Mouse (Mus musculus) testis, adult 2 months (tissue): ENCODE results near the gene Tstd2. TPM values are rescaled to one million over a fixed set of nuclear protein-coding genes. Genes with fewer than 3 reads are reported as not detected.

Experiments
- H3K27ac ChIP-seq: fragments of 200-500 bp; 2 replicates; pipeline ENCODE4 v1.5.1; 2012; ENCODE audit warnings: low read depth, low read length; ENCODE audit not compliant: control insufficient read depth, insufficient read depth
- H3K27me3 ChIP-seq: fragments of 200-500 bp; 2 replicates; pipeline ENCODE4 v1.6.1; 2012; ENCODE audit warnings: mild to moderate bottlenecking, low read length, moderate library complexity; ENCODE audit not compliant: control insufficient read depth, insufficient read depth
- H3K36me3 ChIP-seq: fragments of 200-500 bp; 2 replicates; pipeline ENCODE4 v1.6.1; 2012; ENCODE audit warnings: mild to moderate bottlenecking, low read length; ENCODE audit not compliant: control insufficient read depth, insufficient read depth
- H3K4me1 ChIP-seq: fragments of 200-500 bp; 2 replicates; pipeline ENCODE4 v1.6.1; 2012; ENCODE audit warnings: low read length; ENCODE audit not compliant: control insufficient read depth, insufficient read depth
- H3K4me3 ChIP-seq: fragments of 200-500 bp; 2 replicates; pipeline ENCODE4 v1.5.1; 2012; ENCODE audit warnings: low read depth, mild to moderate bottlenecking, low read length, moderate library complexity, mixed read lengths; ENCODE audit not compliant: control insufficient read depth
- CTCF ChIP-seq: fragments of 200-500 bp; IDR thresholded peaks from 2 replicates; pipeline ENCODE4 v1.5.1; 2012; ENCODE audit warnings: low read depth, mild to moderate bottlenecking, inconsistent platforms, low read length, moderate library complexity; ENCODE audit not compliant: control insufficient read depth, insufficient read depth, insufficient replicate concordance
- POLR2A ChIP-seq: fragments of 200-500 bp; IDR thresholded peaks from 2 replicates; pipeline ENCODE4 v1.6.1; 2012; ENCODE audit warnings: low read depth, mild to moderate bottlenecking, inconsistent platforms, low read length, moderate library complexity; ENCODE audit not compliant: control insufficient read depth
- polyA plus RNA-seq: library from polyadenylated mRNA; depleted of rRNA; stranded (reverse); fragments of >200 nt; gene quantifications from 2 replicates; pipeline ENCODE4 v1.2.3, GENCODE M21; 2012

The Tstd2 gene
- polyA plus RNA-seq, 1 experiment, result 7.9 TPM

DNA sequence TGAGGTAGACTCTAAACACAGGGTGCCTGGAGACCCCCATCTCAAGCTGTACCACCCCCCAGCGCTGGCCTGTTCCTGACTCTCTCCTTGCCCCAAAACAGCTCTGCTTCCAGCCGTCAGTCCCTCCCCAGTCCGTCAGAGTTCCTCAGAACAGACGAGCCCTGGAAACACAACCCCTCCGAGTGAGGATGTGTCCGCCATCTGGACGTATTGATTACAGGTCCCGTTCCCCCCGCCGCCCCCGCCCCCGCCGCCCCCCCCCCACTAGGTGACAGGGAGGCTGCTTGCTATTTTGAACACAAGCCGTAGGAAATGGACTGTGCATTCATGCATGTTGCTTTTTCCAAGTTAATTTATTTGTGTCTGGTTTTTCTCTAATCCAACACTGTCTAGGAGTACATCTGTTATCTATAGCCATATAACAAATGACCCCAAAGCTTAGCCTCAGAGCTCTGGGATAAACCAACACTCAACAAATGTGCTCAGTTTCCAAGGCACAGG is 37.2 kb downstream of the Tstd2 start:
- Histone ChIP-seq H3K27ac (no peak overlapping the region), H3K4me1 (no peaks in the 10 kb centered on the region; the same call in 1 of the 2 replicates), H3K36me3 (no peaks in the 10 kb centered on the region), H3K27me3 (no peaks in the 10 kb centered on the region), H3K4me3 (no peak overlapping the region)
- no peak for TF ChIP-seq CTCF
- no peak for TF ChIP-seq POLR2A

DNA sequence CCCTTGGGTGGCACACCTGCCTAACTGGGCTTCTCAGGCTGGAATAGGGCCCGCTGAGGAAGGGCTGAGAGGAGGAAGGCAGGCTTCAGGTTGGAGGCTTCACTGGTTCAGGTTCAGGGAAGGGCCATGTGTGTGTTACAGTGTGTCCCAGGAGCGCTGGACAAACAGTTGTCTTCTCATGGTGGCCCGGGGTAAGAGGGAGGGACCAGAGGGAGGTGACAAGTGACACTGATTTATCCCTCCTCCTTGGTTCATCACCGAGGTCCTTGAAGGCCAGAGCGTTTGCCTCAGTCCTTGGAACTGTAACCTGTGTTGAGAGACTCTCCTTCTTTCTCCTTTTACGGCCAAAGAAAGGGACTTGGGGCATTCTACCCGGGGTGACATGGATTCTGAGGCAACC is 38.0 kb downstream of the Tstd2 start:
- Histone ChIP-seq H3K27me3 (no peaks in the 10 kb centered on the region), H3K4me1 (no peaks in the 10 kb centered on the region; the same call in 1 of the 2 replicates), H3K27ac (no peak overlapping the region), H3K36me3 (no peaks in the 10 kb centered on the region), H3K4me3 (no peak overlapping the region)
- TF ChIP-seq POLR2A (no peak), CTCF (no peak)

- H3K36me3 ChIP-seq, result no peaks in the 10 kb centered on the region
- H3K4me3 ChIP-seq, result no peak overlapping the region
- H3K4me1 ChIP-seq, result no peaks in the 10 kb centered on the region; the same call in 1 of the 2 replicates
- no peaks in the 10 kb centered on the region for H3K27me3 ChIP-seq
- no peak overlapping the region for H3K27ac ChIP-seq
- TF ChIP-seq POLR2A (no peak), CTCF (no peak)
Observed at GRCm38 (mm10) chr4:46099132-46099531, 39.4 kb downstream of the Tstd2 start.

DNA sequence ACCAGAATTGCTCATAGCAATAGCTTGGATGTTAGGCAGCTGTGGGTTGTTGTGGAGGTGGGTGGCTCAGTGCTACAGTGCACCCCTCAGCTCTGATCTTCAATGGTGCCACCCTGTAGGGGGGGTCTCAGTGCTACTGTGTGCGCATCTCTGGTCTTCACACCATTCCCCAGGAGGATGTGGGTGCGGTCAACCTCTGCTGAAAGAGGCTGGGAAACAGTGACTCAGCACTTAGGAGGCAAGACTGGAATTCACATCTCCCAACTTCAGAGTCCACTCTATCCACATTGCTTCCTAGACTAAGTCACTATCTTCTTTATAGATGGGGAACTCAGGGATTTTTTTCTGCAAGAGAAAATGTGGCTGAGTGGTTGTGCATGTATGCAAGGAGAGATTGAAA is 40.9 kb downstream of the Tstd2 start:
- H3K4me1 ChIP-seq, result no peaks in the 10 kb centered on the region; the same call in 1 of the 2 replicates
- H3K4me3 ChIP-seq, result no peak overlapping the region
- no peaks in the 10 kb centered on the region for H3K27me3 ChIP-seq
- TF ChIP-seq POLR2A, result no peak
- no peak for TF ChIP-seq CTCF
- no peak overlapping the region for H3K27ac ChIP-seq
- no peaks in the 10 kb centered on the region for H3K36me3 ChIP-seq

DNA sequence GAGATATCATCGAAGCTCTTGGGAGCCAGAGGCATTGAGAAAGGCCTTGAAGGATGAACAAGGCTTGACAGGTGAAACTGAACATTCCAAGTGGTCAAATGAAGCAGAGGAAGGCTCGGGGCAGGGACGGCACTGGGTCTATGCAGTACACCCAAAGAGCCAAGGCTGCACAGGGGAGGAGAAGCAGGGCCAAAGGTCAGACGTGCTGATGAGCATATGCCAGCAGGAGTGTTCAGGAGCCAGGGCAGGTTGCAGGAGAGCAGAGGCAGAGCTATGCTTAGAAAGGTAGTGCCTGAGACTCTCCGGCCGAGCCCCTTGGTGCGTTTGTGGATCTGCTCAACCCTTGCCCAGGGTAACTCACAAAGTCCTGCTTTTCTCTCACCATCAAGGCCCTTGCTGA is 41.9 kb downstream of the Tstd2 start:
- TF ChIP-seq POLR2A, result no peak
- H3K27ac ChIP-seq, result no peak overlapping the region
- H3K27me3 ChIP-seq, result no peaks in the 10 kb centered on the region
- no peak overlapping the region for H3K4me3 ChIP-seq
- H3K4me1 ChIP-seq, result no peaks in the 10 kb centered on the region; the same call in 1 of the 2 replicates
- no peaks in the 10 kb centered on the region for H3K36me3 ChIP-seq

DNA sequence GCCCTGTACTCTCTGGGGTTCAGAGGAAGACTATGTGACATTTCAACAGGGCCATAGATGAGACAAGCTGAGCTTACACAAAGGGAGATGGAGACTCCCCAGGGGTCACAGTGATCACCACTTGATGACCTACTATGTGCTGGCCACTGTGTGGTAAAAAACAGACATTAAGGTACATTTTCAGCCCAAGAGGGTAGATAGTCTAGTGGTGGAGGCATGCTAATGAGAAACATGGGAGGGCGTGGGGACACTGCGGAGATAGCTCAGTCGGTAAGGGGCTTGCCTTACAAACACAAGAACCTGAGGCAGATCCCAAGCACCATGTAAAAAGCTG is 42.7 kb downstream of the Tstd2 start:
- H3K27me3 ChIP-seq, result no peaks in the 10 kb centered on the region
- TF ChIP-seq CTCF (no peak), POLR2A (no peak)

DNA sequence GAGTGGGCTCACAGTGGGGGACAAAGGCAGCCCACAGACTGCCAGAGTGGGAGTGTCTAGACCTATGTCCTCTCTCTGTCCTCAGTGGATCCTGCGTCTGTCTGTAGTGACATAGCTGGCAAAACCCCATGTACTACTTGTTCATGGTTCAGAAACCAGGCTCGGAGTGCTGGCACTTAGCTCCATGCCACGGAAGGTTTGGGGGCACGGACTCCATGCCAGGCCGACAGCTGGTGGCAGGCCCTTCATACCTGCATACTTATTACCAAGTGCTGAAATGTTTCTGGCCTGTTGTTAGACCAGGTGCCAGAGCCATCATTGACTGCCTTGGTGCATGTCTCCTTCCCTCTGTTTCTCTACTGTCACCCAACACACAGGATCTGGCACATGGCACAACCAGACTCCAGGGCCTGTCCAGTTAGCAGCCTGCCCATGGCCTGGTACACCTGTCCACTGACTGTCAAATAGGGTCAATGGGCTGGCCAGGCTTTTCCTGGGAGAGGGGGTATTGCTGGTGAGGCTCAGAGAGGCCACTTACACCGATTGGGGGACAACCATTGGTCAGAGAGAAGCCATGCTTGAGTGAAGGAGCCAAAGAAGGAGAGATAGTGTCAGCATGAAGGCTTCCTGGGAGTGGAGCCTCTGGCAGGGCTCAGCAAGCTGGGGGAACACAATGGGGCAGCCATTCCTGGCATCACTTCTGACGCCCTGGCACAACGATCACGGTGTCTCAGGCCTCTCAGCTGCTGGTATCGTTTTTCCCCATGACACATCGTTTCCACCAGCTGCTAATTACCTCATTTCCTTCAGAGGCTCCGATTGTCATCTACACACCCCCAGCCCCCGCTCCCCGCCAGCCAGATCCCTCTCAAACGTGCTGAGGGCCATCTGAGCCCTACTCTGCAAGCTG is 43.3 kb downstream of the Tstd2 start:
- Histone ChIP-seq H3K4me3 (no peak overlapping the region), H3K27ac (no peak overlapping the region), H3K36me3 (no peaks in the 10 kb centered on the region), H3K4me1 (no peaks in the 10 kb centered on the region), H3K27me3 (no peaks in the 10 kb centered on the region)
- TF ChIP-seq POLR2A (no peak), CTCF (no peak)

More for the DNA sequence above, 42.7 kb downstream of the Tstd2 start:
- Histone ChIP-seq H3K4me1 (no peaks in the 10 kb centered on the region; the same call in 1 of the 2 replicates), H3K4me3 (no peak overlapping the region), H3K27ac (no peak overlapping the region), H3K36me3 (no peaks in the 10 kb centered on the region)
